Mouse (Mus musculus): ENCODE data around the gene Zfp710.

GRCm38 (mm10) chr7:80062083-80062826, 37.6 kb downstream of the Zfp710 start:
- TF ChIP-seq USF1 (IDR thresholded peaks at IDR 0.05; ENCODE audit: low read depth) = no peak
- TF ChIP-seq MYOD1 (IDR thresholded peaks at IDR 0.05; ENCODE audit: control insufficient read depth, insufficient read length, low read depth) = no peak
- TF ChIP-seq CTCF (IDR thresholded peaks at IDR 0.05; ENCODE audit: control insufficient read depth, insufficient read depth, insufficient read length) = no peak
